Mouse (Mus musculus): ENCODE measurements around the gene Csnk1e.

DNA sequence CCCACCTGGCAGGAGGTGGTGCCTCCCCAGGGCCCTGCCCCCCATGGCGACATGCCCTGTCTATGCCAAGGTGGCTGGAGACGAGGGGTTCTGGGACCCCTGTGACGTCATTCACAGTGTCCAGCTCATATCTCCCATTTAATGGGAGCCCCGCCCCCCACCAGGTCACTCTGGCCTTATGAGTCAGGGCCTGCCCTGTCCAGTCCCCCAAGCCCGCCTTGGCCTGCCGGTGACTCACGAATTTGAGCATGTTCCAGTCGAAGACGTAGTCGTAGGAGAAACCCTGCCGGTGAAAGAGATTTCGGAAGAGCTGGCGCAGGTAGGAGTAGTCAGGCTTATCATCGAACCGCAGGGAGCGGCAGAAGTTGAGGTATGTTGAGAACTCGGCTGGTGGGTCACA, 30.8 kb downstream of the Csnk1e start:
- no peak for TF ChIP-seq POLR2A (IDR thresholded peaks at IDR 0.05; ENCODE audit: control insufficient read depth, low read depth, low read length)
- TF ChIP-seq CTCF (IDR thresholded peaks at IDR 0.05; ENCODE audit: control insufficient read depth, insufficient read depth, insufficient replicate concordance, low read depth, low read length) = no peak

All from testis, adult 2 months (tissue).